Mouse (Mus musculus) cortical plate, adult 2 months (tissue): ENCODE results near the gene Osbpl10.

Source experiments
- CTCF ChIP-seq: fragments of 200-500 bp; IDR thresholded peaks from 2 replicates; pipeline ENCODE4 v1.5.1; 2011; ENCODE audit warnings: mild to moderate bottlenecking, control low read depth, low read length; ENCODE audit not compliant: insufficient read depth; ENCODE audit errors: extremely low read depth
- POLR2A ChIP-seq: fragments of 200-500 bp; IDR thresholded peaks from 2 replicates; pipeline ENCODE4 v1.6.1; 2011; ENCODE audit warnings: mild to moderate bottlenecking, low read length, control low read depth; ENCODE audit not compliant: insufficient read depth; ENCODE audit errors: extremely low read depth

GRCm38 (mm10) chr9:115271556-115271955, 293.2 kb downstream of the Osbpl10 start:
- TF ChIP-seq CTCF, result no peak
- TF ChIP-seq POLR2A, result no peak
